Mouse (Mus musculus) C2C12 (cell line): ENCODE data around the gene Ankdd1b. TPM values are rescaled to one million over a fixed set of nuclear protein-coding genes. Genes with fewer than 3 reads are reported as not detected.

Experiments
- H3K27me3 ChIP-seq: one replicate; pipeline ENCODE4 v1.6.1; 2011; ENCODE audit not compliant: control insufficient read depth, insufficient read depth, insufficient read length
- H3K36me3 ChIP-seq: one replicate; pipeline ENCODE4 v1.6.1; 2011; ENCODE audit not compliant: control insufficient read depth, insufficient read depth
- H3K4me3 ChIP-seq: one replicate; pipeline ENCODE4 v1.5.1; 2011; ENCODE audit warnings: mild to moderate bottlenecking, control low read depth; ENCODE audit not compliant: poor library complexity, insufficient read depth, severe bottlenecking
- H3K79me2 ChIP-seq: one replicate; pipeline ENCODE4 v1.6.1; 2011; ENCODE audit not compliant: control insufficient read depth, insufficient read depth
- H3K79me3 ChIP-seq: one replicate; pipeline ENCODE4 v1.6.1; 2011; ENCODE audit warnings: low read depth, control low read depth
- H3ac ChIP-seq: one replicate; pipeline ENCODE3; 2011; ENCODE audit warnings: low read depth; ENCODE audit not compliant: control insufficient read depth, insufficient read length
- CEBPB ChIP-seq: IDR thresholded peaks from one replicate; pipeline ENCODE4 v1.6.1; 2011; ENCODE audit warnings: low read depth, mild to moderate bottlenecking, control low read depth, moderate library complexity
- CTCF ChIP-seq: IDR thresholded peaks from one replicate; pipeline ENCODE4 v1.5.1; 2011; ENCODE audit not compliant: control insufficient read depth, insufficient read depth, insufficient read length
- FOSL1 ChIP-seq: IDR thresholded peaks from one replicate; pipeline ENCODE4 v1.8.0; 2011; ENCODE audit warnings: mild to moderate bottlenecking, low read length; ENCODE audit not compliant: poor library complexity, insufficient read depth, severe bottlenecking
- MAX ChIP-seq: IDR thresholded peaks from one replicate; pipeline ENCODE4 v1.6.1; 2011; ENCODE audit warnings: mild to moderate bottlenecking, control low read depth
- MYOD1 ChIP-seq: IDR thresholded peaks from one replicate; pipeline ENCODE4 v1.6.1; 2011; ENCODE audit warnings: low read depth; ENCODE audit not compliant: control insufficient read depth, insufficient read length
- MYOG ChIP-seq: IDR thresholded peaks from one replicate; pipeline ENCODE4 v1.6.1; 2011; ENCODE audit not compliant: control insufficient read depth, insufficient read length; ENCODE audit errors: extremely low read depth
- USF1 ChIP-seq: IDR thresholded peaks from one replicate; pipeline ENCODE4 v1.6.1; 2011; ENCODE audit warnings: low read depth, mild to moderate bottlenecking, control low read depth, moderate library complexity
- polyA plus RNA-seq: library from polyadenylated mRNA; unstranded; fragments of >200 nt; fragmentation: generic; extraction: Trizol; gene quantifications from one replicate; pipeline ENCODE4 v1.2.1, GENCODE M21; 2012; ENCODE audit warnings: missing spikeins

Gene Ankdd1b
- polyA plus RNA-seq, 1 experiment, result not detected

- TF ChIP-seq MYOD1 (no peak), FOSL1 (no peak), MYOG (no peak), MAX (no peak), CTCF (no peak), CEBPB (no peak), USF1 (no peak)
- H3ac ChIP-seq, result no peak overlapping the region
- no peaks in the 10 kb centered on the region for H3K79me3 ChIP-seq
- H3K4me3 ChIP-seq, result no peak overlapping the region
- H3K79me2 ChIP-seq, result no peaks in the 10 kb centered on the region
- no peaks in the 10 kb centered on the region for H3K36me3 ChIP-seq
- no peaks in the 10 kb centered on the region for H3K27me3 ChIP-seq
Observed at GRCm38 (mm10) chr13:96465315-96465714, 5.7 kb downstream of the Ankdd1b start.

GRCm38 (mm10) chr13:96462644-96463043, 8.4 kb downstream of the Ankdd1b start:
- Histone ChIP-seq H3K79me3 (no peaks in the 10 kb centered on the region), H3K79me2 (no peaks in the 10 kb centered on the region), H3K36me3 (no peaks in the 10 kb centered on the region), H3ac (no peak overlapping the region), H3K27me3 (no peaks in the 10 kb centered on the region), H3K4me3 (no peak overlapping the region)
- no peak for TF ChIP-seq MAX
- no peak for TF ChIP-seq MYOG
- TF ChIP-seq FOSL1, result no peak
- no peak for TF ChIP-seq MYOD1
- no peak for TF ChIP-seq CTCF

- no peaks in the 10 kb centered on the region for H3K36me3 ChIP-seq
- H3K27me3 ChIP-seq, result no peaks in the 10 kb centered on the region
- TF ChIP-seq FOSL1, result no peak
- TF ChIP-seq MAX, result no peak
- TF ChIP-seq CEBPB, result no peak
- H3K79me3 ChIP-seq, result no peaks in the 10 kb centered on the region
- no peak overlapping the region for H3ac ChIP-seq
- H3K79me2 ChIP-seq, result no peaks in the 10 kb centered on the region
- H3K4me3 ChIP-seq, result no peak overlapping the region
Observed at GRCm38 (mm10) chr13:96458606-96459005, 12.4 kb downstream of the Ankdd1b start.

- H3K79me2 ChIP-seq, result no peaks in the 10 kb centered on the region
- no peak overlapping the region for H3ac ChIP-seq
- no peaks in the 10 kb centered on the region for H3K79me3 ChIP-seq
- no peaks in the 10 kb centered on the region for H3K36me3 ChIP-seq
- no peak overlapping the region for H3K4me3 ChIP-seq
- TF ChIP-seq MYOG (no peak), CEBPB (no peak), MYOD1 (no peak), MAX (no peak), USF1 (no peak), CTCF (no peak), FOSL1 (no peak)
- H3K27me3 ChIP-seq, result no peaks in the 10 kb centered on the region
Observed at GRCm38 (mm10) chr13:96458018-96458417, 13.0 kb downstream of the Ankdd1b start.

- H3K27me3 ChIP-seq, result no peaks in the 10 kb centered on the region
- TF ChIP-seq FOSL1 (no peak), MYOG (no peak), MAX (no peak), CEBPB (no peak), USF1 (no peak), MYOD1 (no peak), CTCF (no peak)
- no peak overlapping the region for H3K4me3 ChIP-seq
- H3K79me2 ChIP-seq, result no peaks in the 10 kb centered on the region
- no peak overlapping the region for H3ac ChIP-seq
- H3K36me3 ChIP-seq, result no peaks in the 10 kb centered on the region
- no peaks in the 10 kb centered on the region for H3K79me3 ChIP-seq
Observed at GRCm38 (mm10) chr13:96457566-96457965, 13.4 kb downstream of the Ankdd1b start.

GRCm38 (mm10) chr13:96454288-96454687, 16.7 kb downstream of the Ankdd1b start:
- H3K27me3 ChIP-seq, result no peaks in the 10 kb centered on the region
- TF ChIP-seq MYOG (no peak), CEBPB (no peak), CTCF (no peak)
- H3K36me3 ChIP-seq, result no peaks in the 10 kb centered on the region
- no peak overlapping the region for H3ac ChIP-seq
- H3K79me3 ChIP-seq, result no peaks in the 10 kb centered on the region
- H3K4me3 ChIP-seq, result no peak overlapping the region
- H3K79me2 ChIP-seq, result no peaks in the 10 kb centered on the region

- H3K27me3 ChIP-seq, result no peaks in the 10 kb centered on the region
- H3K79me3 ChIP-seq, result no peaks in the 10 kb centered on the region
- H3K79me2 ChIP-seq, result no peaks in the 10 kb centered on the region
- no peak overlapping the region for H3ac ChIP-seq
- H3K4me3 ChIP-seq, result no peak overlapping the region
- TF ChIP-seq MAX, result no peak
- no peak for TF ChIP-seq FOSL1
- TF ChIP-seq CTCF, result no peak
- no peak for TF ChIP-seq USF1
- TF ChIP-seq MYOD1, result no peak
- no peaks in the 10 kb centered on the region for H3K36me3 ChIP-seq
Observed at GRCm38 (mm10) chr13:96452621-96453020, 18.4 kb downstream of the Ankdd1b start.
